Mouse (Mus musculus) Muller cell, postnatal 12 days (primary cell): ENCODE results near the gene Galnt17.
A peak's percentile ranks its signal among the peaks of the same experiment; 100 is the strongest.

ENCODE experiments used
- DNase-seq: peaks from one replicate; pipeline ENCODE4 v3.0.0-alpha.2; 2015; ENCODE audit errors: inconsistent ontology term

Galnt17 gene

DNA sequence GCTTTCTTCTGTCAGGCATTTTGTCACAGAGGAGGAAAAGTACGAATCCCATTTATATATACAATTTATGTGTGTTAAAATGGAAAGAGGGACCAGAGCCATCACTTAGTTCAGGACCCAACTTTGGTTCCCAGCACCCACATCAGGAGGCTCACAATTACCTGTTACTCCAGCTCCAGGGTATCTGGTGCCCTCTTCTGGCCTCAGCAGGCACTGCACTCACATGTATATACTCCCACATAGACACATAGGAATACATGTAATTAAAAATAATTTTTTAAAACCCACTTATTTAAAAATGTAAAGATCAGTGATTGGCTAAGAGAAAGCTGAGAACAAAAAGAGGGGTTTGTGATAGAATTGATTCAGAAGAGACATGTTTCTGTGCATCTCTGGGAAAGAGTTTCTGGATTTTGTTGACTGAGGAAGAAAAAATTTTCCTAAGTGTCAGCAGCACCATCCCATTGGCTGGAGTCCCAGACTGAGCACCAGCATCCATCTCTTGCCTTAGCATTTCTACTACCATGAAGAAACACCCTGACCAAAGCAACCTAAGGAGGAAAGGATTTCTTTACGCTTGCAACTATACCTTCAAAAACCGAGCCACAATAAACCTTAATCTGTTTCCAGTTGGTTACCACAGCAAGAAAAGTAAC lies 381.0 kb downstream of the Galnt17 start:
- DNase-seq = no peak

DNA sequence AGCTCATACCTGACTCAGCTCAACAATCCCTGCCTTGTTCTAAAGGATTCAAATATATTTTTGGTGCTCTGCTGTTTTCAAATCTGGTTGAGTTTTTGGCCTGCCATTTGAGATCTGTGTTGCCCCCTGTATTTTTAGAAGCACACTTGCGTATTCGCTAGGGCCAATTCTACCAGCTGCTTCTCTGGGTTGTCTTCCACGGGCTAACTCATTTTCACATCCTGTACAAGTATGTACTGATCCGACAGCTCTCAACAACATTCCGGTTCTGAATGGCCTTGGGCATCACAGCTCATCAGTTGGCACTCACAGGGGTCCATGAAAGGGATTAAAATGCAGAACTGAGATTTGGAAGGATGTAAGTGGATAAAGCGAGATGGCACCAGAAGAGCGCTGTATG lies 382.6 kb downstream of the Galnt17 start:
- no peak for DNase-seq

GRCm38 (mm10) chr5:130924245-130924827 lies 384.0 kb downstream of the Galnt17 start:
- DNase-seq = peak; percentile 65

DNA sequence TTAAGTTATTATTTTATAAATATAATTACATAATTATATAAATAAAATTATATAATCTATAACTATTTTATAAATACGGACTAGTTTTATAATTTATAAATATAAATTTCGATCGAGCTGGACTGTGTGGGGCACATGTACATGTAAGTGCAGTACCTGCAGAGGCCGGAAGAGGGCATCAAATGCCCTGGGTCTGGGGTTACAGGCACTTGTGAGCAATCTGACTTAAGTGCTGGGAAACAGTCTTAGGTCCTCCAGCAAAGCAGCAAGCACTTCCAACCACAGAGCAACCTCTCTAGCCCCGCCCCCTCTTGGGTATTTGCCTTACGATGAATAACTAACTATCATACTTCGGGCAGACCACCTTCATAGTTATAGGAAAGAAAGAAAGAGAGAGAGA lies 388.3 kb downstream of the Galnt17 start:
- no peak for DNase-seq

- no peak for DNase-seq
Observed at GRCm38 (mm10) chr5:130914606-130915005, 393.7 kb downstream of the Galnt17 start.

DNA sequence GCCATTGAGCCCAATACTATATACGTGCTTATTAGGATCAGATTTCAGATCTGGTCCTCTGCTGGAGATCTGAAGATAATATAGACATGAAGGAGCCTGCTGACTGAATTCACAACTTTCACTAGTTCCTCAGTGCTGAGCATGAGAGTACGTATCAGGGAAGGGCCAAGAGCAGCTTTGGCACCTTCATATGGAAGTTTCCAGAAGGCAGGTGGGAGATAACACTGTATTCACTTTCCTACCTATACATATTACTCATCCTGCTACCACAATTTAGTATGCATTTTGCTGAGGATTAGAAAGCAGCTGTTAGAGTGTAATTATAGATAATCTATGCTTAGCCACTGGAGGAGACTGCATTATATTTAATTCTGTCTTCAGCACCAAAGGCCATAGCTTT lies 396.7 kb downstream of the Galnt17 start:
- no peak for DNase-seq

GRCm38 (mm10) chr5:130901736-130902135 lies 406.6 kb downstream of the Galnt17 start:
- DNase-seq = no peak

GRCm38 (mm10) chr5:130895991-130896390 lies 412.3 kb downstream of the Galnt17 start:
- DNase-seq = no peak

DNA sequence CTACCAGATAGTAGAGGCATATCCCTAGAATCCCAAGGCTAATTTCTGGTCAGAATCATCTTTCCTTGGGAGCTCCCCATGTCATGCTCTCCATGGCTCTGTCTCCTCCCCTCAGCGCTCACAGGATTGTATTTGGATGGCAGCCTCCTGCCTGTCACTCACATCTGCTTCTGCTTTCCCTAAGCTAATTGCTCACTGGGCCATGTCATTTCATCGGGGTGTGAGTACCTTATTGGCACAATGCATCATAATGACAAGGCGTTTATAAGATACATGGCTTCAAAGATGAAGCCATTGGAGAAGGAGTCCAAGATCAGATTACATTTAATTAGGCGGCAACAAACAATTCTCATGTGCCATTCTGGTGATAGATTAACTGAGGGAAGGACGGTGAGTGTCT lies 416.6 kb downstream of the Galnt17 start:
- DNase-seq = no peak

DNA sequence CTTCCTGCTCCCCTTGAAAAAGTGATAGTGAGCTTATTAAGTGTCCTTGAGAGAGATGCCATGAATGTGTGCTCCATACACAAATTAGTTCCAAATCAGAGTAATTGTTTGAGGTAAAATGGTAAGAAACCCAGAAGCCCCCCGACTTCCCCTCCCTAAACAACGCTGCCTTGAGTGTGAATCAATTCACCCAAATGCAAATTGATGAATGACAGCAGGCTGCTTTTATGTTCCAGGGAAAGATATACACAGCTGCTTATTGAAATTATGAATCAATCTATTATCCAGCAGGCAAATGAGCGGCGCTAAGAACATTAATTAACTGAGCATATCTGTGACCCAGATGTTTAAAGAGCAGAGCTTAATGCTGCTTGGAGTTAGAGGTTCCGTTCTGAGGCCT lies 428.0 kb downstream of the Galnt17 start:
- no peak for DNase-seq

DNA sequence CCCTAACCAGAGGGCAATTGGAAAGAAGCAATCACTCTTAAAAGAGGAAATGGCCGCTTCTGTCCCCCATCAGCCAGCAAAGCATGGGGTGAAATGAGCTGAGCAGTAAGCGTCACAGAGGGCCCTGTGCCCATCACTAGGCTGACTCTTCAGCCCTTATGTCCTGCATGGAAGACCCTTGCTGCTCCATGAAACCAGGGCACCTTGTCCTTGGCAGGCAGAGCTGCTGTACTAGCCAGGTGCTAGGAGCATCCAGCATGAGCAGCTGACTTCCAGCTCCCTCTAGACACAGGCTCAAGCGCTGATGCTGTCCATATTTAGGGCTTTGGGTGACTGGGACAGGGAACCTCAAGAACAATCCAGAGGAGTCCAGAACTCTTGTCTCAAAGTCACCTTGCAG lies 432.9 kb downstream of the Galnt17 start:
- no peak for DNase-seq

- DNase-seq = no peak
Observed at GRCm38 (mm10) chr5:130871086-130871485, 437.2 kb downstream of the Galnt17 start.

DNA sequence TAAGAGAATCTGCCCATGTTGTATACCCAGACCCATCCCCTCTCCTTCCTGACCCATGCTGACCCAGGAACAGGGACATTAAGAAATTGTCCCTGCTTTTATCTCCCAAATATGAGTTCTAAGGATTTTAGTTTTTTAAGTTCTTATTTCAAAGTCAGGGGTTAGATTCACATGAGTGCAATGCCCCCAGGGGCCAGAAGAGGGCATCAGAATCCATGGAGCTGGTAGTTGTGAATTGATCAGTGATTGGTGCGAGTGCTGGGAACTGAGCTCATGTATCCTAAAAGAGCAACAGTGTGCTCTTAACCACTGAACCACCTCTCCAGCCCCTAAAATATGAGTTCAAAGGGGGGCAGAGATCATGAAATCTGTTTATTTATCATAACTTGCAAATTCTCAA lies 438.4 kb downstream of the Galnt17 start:
- DNase-seq = no peak

GRCm38 (mm10) chr5:130862302-130862701 lies 446.0 kb downstream of the Galnt17 start:
- peak; percentile 25 for DNase-seq

DNA sequence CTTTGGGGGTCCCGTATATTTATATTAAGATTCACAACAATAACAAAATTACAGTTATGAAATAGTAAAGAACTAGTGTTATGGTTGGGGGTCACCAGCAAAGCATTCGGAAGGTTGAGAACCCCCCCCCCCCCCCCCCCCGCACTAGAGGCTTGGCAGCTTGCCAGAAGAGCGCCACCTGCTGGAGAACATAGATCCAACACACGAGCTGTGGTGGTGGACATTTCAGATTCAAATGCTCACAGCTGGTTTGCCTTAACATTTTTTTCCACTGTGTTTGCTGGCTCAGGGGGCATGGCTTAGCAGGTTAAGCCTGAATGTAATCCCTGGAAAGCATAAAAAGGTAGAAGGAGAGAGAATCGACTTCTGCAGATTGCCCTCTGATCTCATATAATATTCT lies 448.6 kb downstream of the Galnt17 start:
- no peak for DNase-seq

GRCm38 (mm10) chr5:130858706-130859105 lies 449.6 kb downstream of the Galnt17 start:
- no peak for DNase-seq

DNA sequence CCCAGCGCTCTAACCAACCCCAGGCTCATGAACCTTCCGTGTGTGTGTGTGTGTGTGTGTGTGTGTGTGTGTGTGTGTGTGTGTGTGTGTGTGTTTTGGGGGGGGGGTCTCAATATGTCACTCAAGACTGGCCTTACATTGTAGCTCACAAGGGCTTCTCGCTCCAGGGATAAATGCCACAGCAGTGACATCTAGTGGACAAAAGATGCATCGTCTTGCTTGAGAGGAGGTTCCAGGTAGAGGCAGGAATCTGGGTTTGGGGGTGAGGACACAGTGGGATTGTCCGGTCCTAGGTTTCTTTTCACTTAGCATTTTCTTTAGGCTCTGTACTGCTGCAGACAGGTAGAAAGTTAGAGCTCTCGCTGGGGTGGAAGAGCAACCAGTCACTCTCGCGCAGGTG lies 450.1 kb downstream of the Galnt17 start:
- peak; percentile 22 for DNase-seq

DNA sequence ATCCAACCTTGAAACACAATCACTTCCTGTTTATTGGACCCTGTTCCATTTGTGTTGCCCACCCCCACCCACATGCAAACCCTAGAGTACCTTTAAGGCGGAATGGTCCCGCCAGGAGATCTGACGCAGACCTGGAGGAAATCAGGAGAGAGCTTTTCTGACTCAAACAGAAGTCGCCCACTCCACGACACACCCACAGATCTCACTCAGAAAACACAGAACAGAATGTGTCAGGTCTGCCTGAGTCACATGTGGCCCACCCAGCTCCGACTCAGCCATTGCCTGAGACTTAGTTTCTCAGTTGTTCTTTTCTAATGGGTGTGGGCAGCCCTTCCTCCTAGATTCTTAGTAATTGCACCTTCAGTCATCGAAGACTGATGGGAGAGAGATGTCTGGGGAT lies 453.9 kb downstream of the Galnt17 start:
- no peak for DNase-seq

DNA sequence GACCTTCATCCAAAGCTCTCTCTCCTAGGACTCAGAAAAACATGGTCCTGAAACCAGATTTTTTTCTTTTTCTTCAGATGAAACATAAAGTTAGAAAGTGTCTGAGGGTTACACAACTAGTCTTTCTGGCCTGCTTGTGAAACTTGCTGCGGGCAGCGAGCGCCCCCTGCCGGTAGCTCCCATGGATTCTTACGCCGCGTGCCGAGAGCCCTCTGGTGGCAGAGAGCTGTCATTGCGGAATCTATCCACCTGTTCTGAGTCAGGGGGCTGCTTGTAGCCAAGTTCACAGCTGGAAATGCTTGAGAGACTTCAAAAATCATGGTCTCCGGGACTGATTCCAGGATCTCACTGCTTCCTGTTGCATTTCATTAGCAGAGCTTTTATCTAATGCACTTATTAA lies 454.9 kb downstream of the Galnt17 start:
- peak; percentile 82 for DNase-seq

DNA sequence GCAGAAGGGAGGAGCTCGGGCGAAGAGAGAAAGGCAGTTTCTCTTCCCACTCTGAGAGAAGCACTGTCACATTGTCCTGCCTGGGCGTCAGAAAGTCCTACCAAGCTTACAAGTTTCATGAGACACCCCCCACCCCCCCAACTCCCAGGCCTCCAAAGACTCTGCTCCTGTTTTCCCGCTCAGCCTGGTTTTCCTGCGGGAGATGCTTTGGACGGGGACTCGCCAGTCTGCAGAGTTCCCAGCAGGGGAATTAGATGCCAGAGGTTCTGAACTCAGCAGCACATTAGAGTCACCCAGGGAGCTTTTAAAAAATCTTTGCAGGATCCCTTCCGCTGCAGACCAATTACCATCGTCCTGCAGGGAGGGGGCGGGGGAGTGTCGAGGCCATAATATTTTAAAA lies 456.1 kb downstream of the Galnt17 start:
- DNase-seq = no peak

DNA sequence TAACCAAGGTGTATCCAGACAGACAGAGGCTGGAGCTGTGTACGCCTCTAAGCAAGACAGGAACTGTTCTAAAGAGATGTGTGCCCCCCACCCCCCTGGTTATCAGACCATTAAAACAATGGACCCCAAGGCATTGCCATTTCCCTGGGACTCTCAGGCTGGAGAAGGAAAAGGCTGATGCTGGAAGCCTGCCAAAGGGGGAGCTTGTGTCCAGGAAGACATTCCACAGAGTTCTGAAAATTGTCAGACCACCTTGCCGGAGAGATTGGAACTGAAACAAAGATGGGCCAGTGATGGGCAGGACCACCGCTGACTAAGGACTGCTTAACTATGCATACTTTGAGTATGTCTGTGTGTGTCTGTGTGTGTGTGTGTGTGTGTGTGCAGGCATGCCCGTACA lies 458.7 kb downstream of the Galnt17 start:
- DNase-seq = no peak

GRCm38 (mm10) chr5:130848562-130848961 lies 459.7 kb downstream of the Galnt17 start:
- no peak for DNase-seq

GRCm38 (mm10) chr5:130825797-130826196 lies 482.5 kb downstream of the Galnt17 start:
- DNase-seq = no peak
